ENCODE assay signal across 9 mouse cellular contexts in genomic region chr1:86472197-86472952, GRCm38 (mm10). TPM values are rescaled to one million over a fixed set of nuclear protein-coding genes. Genes with fewer than 3 reads are reported as not detected.
DNase-seq lines count a peak whose midpoint lies in the region; ATAC-seq and TF ChIP-seq lines count a peak whose summit lies in the region.
"Had no signal": no experiment of that assay in that cellular context is flagged by ENCODE, and none has a peak within 500 bp of the region (broad histone marks: within the 10 kb centered on the region; RNA-seq: fewer than 3 reads in every experiment).

No protein-coding gene starts in this region.

- ATAC-seq in heart, embryonic 15.5 days (replicated peaks; ENCODE audit: insufficient number of reproducible peaks, insufficient read depth, low FRiP score, low read depth) = peak; percentile 78

- WGBS in heart, embryonic 15.5 days = 3% methylated on average over 31 of the region's 31 CpGs

- H3K9me3 ChIP-seq in ES-E14 (ENCODE audit: control insufficient read depth, insufficient read depth, low read depth, low read length) = no peaks in the 10 kb centered on the region
- H3K9me3 ChIP-seq in erythroblast, embryonic 14.5 days (ENCODE audit: control insufficient read depth, low read length) = no peaks in the 10 kb centered on the region
- no peaks in the 10 kb centered on the region for H3K9me3 ChIP-seq in heart, embryonic 15.5 days (replicated peaks)

- in situ Hi-C loops in ES-E14 (cut with MboI; ENCODE audit: low sequenced_read_pairs in 2 of 2, unreplicated experiment in 2 of 2) = no loop called here

- H3K4me3 ChIP-seq in ES-E14 (ENCODE audit: insufficient read depth in 1 of 2, low read depth in 1 of 2, low read length in 2 of 2, poor library complexity in 1 of 2, severe bottlenecking in 1 of 2) = peak overlapping the region; percentile 43 to 66
- peak overlapping the region; percentile 50 for H3K4me3 ChIP-seq in bone marrow macrophage, adult 2 months (ENCODE audit: insufficient read depth, low read length)
- peak overlapping the region; percentile 59 for H3K4me3 ChIP-seq in erythroblast, embryonic 14.5 days (replicated peaks)
- H3K4me3 ChIP-seq in heart, embryonic 15.5 days = peak overlapping the region; percentile 16; the same call in 1 of the 2 replicates

- H3K27ac ChIP-seq in ES-E14 (ENCODE audit: insufficient read depth, low read depth, low read length, poor library complexity, severe bottlenecking) = peak overlapping the region; percentile 89
- H3K27ac ChIP-seq in bone marrow macrophage, adult 2 months (ENCODE audit: insufficient read depth, low read depth, low read length) = peak overlapping the region; percentile 95
- H3K27ac ChIP-seq in heart, embryonic 15.5 days = peak overlapping the region; percentile 95

- H3K27me3 ChIP-seq in erythroblast, embryonic 14.5 days (ENCODE audit: control insufficient read depth) = no peaks in the 10 kb centered on the region
- no peaks in the 10 kb centered on the region for H3K27me3 ChIP-seq in heart, embryonic 15.5 days

- no peaks in the 10 kb centered on the region for H3K36me3 ChIP-seq in ES-E14 (ENCODE audit: control insufficient read depth, insufficient read depth, low read length, poor library complexity, severe bottlenecking)
- H3K36me3 ChIP-seq in erythroblast, embryonic 14.5 days (ENCODE audit: control insufficient read depth) = no peaks in the 10 kb centered on the region
- no peaks in the 10 kb centered on the region for H3K36me3 ChIP-seq in heart, embryonic 15.5 days

- peaks cover 3 to 5% of the 10 kb centered on the region in 2 experiments; a peak in 1 of 4 replicates for H3K4me1 ChIP-seq in ES-E14 (ENCODE audit: control insufficient read depth in 2 of 2, insufficient read depth in 2 of 2, low read length in 2 of 2, poor library complexity in 1 of 2)
- H3K4me1 ChIP-seq in bone marrow macrophage, adult 2 months (ENCODE audit: control insufficient read depth, insufficient read depth, low read length) = peaks cover 39% of the 10 kb centered on the region
- H3K4me1 ChIP-seq in erythroblast, embryonic 14.5 days (ENCODE audit: control insufficient read depth) = peaks cover 51% of the 10 kb centered on the region
- H3K4me1 ChIP-seq in heart, embryonic 15.5 days (replicated peaks) = peaks cover 32% of the 10 kb centered on the region

- DNase-seq in ES-E14 (ENCODE audit: low read depth, low spot score) = no peak
- peak; percentile 89 for DNase-seq in kidney, postnatal 10 days
- DNase-seq in lung, postnatal 4 days = peak; percentile 87 to 93
- DNase-seq in right cerebral cortex, postnatal 4 days = peak; percentile 37
- DNase-seq in natural killer cell, adult 2 months (ENCODE audit: low spot score in 2 of 2) = no peak

- H3K9ac ChIP-seq in ES-E14 (ENCODE audit: insufficient read depth, low read depth, low read length, poor library complexity, severe bottlenecking) = peak overlapping the region; percentile 66
- peak overlapping the region; percentile 23 for H3K9ac ChIP-seq in heart, embryonic 15.5 days

- TF ChIP-seq POLR2A in bone marrow macrophage, adult 2 months (IDR thresholded peaks at IDR 0.05; ENCODE audit: borderline replicate concordance, low read depth, low read length) = no peak

- no peak for TF ChIP-seq CTCF in bone marrow macrophage, adult 2 months (IDR thresholded peaks at IDR 0.05; ENCODE audit: low read depth, low read length)

- H3K4me2 ChIP-seq in heart, embryonic 15.5 days = peak overlapping the region; percentile 57

TF ChIP-seq in ES-E14, 5 proteins besides CTCF, POLR2A, EP300 and RAD21:
- TF ChIP-seq ZC3H11A (IDR thresholded peaks at IDR 0.05; ENCODE audit: borderline replicate concordance, low read depth, low read length) = no peak
- no peak for TF ChIP-seq ZNF384 (IDR thresholded peaks at IDR 0.05; ENCODE audit: low read depth, low read length)
- TF ChIP-seq MAFK (IDR thresholded peaks at IDR 0.05; ENCODE audit: insufficient read depth, low read depth, low read length) = no peak
- no peak for TF ChIP-seq CHD2 (IDR thresholded peaks at IDR 0.05; ENCODE audit: low read depth, low read length)
- TF ChIP-seq HCFC1 (IDR thresholded peaks at IDR 0.05; ENCODE audit: borderline replicate concordance, insufficient read depth, low read length) = no peak
TF ChIP-seq in ES-E14: peak in this region for 0.

RNA-seq across cellular contexts. Expression of gene Tex44, which starts 46.2 kb away (rescaled TPM):
- 0.11 TPM in 1 of 2 replicates, not detected in the other for total RNA-seq in ES-E14 (2012; rRNA removed)
- not detected in 2 replicates for polyA plus RNA-seq in bone marrow macrophage, adult 2 months (2012; ENCODE audit: insufficient read depth, insufficient read length, missing spikeins)
- polyA plus RNA-seq in erythroblast, embryonic 14.5 days (2012) = not detected in 2 replicates
- not detected in 2 replicates for polyA plus RNA-seq in heart, embryonic 15.5 days (2015; fragmentation: Nextera tagmentation; extraction: Ambion mirVana)
- polyA plus RNA-seq: frontal cortex, adult 2 months had no signal

RNA-seq across cellular contexts. Expression of gene Nmur1, which starts 46.3 kb away (rescaled TPM):
- total RNA-seq in ES-E14 (2012; rRNA removed) = 0.18 TPM in 1 of 2 replicates, not detected in the other
- not detected in 2 replicates for polyA plus RNA-seq in bone marrow macrophage, adult 2 months (2012; ENCODE audit: insufficient read depth, insufficient read length, missing spikeins)
- not detected in 2 replicates for polyA plus RNA-seq in erythroblast, embryonic 14.5 days (2012)
- polyA plus RNA-seq in heart, embryonic 15.5 days (2015; fragmentation: Nextera tagmentation; extraction: Ambion mirVana) = not detected in 2 replicates

RNA-seq across cellular contexts. Expression of gene Ptma, which starts 54.2 kb away (rescaled TPM):
- 2,106 and 2,587 TPM in 2 replicates for total RNA-seq in ES-E14 (2012; rRNA removed)
- polyA plus RNA-seq in bone marrow macrophage, adult 2 months (2012; ENCODE audit: insufficient read depth, insufficient read length, missing spikeins) = 1,364 and 1,417 TPM in 2 replicates
- 597 and 661 TPM in 2 replicates for polyA plus RNA-seq in erythroblast, embryonic 14.5 days (2012)
- 791 and 881 TPM in 2 replicates for polyA plus RNA-seq in heart, embryonic 15.5 days (2015; fragmentation: Nextera tagmentation; extraction: Ambion mirVana)

Comparison
In these comparisons a context has a peak if more than half of its experiments do, and no peak if none do; other contexts are left out.
1. DNase-seq: peak in kidney, postnatal 10 days (single experiment), lung, postnatal 4 days (2 of 2) and right cerebral cortex, postnatal 4 days (single experiment); none in ES-E14 (single experiment) and natural killer cell, adult 2 months (0 of 2).
2. Peak in every context shown above with its lines, with median percentiles within 50 percentile points of each other: H3K27ac ChIP-seq and H3K4me3 ChIP-seq.